Mouse (Mus musculus): ENCODE data around the gene 1110065P20Rik. TPM values are rescaled to one million over a fixed set of nuclear protein-coding genes. Genes with fewer than 3 reads are reported as not detected.

The 1110065P20Rik gene
- 106 and 134 TPM in 2 replicates for polyA plus RNA-seq (2012; rRNA removed)

DNA sequence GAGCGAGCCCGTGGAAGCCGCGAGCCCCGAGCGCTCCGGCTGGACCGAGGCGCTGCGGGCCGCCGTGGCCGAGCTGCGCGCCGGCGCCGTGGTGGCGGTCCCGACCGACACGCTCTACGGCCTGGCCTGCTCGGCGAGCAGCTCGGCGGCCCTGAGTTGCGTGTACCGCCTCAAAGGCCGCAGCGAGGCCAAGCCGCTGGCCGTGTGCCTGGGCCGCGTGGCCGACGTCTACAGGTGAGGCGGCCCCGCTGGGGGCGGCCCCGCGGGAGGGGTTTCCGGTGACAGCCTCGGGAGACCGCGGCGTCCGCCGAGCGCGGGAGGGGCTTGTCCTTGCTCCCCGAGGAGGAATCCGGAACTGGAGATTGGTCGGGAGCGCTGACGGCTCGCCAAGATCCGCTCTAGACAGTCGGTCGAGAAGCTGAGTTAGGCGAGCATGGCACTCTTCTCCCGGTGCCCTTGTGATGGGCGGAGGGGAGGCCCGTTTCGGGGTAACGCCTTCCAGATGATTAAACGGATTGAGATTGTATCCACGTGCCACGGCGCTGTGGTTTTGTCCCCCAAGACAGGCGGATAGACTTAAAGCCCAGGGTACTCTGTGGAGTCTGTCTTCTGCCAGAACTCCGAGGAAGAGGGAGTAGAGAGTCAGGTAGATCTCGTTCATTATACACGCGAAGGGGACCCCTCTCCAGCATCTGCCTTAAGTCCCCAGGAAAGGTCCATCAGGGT is at the start of gene 1110065P20Rik:
1110065P20Rik (minus strand) TSS at position 264 of the 726 bp plus-strand sequence.

DNA sequence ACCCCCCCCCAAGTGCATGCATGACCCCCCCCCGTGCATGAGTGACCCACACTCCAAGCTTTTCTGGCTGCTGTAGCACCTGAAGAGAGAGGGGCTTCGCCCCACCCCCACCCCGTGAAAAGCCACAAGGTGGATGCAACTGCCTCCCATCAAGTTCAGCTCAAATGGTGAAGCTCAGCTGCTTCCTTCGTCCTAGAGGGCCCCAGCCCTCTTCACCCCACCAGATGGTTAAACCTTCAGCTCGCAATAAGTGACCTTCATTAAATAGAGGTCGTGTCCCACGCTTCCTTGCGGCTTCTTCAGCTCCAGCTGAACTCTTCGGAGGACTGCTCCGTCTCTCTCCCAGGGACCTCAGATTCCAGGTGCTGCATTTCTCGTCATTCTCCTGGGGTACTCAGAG is 29.6 kb upstream of the 1110065P20Rik start, which contains the start of gene Epha10:
Epha10 (plus strand) TSS at position 301 of the 400 bp plus-strand sequence.

GRCm38 (mm10) chr4:124861283-124862188 is 10.5 kb upstream of the 1110065P20Rik start, which contains the start of gene Maneal:
TSS of gene Maneal (minus strand) at chr4:124862171.

GRCm38 (mm10) chr4:124850261-124850913 is 609 bp downstream of the 1110065P20Rik start, which contains the start of gene Yrdc:
TSS of gene Yrdc (plus strand) at chr4:124850679.

GRCm38 (mm10) chr4:124801552-124802308 is 49.3 kb downstream of the 1110065P20Rik start, which contains the start of gene Mtf1:
TSS of gene Mtf1 (plus strand) at chr4:124802104.

Other genes starting within 250 kb of the 1110065P20Rik start
- not detected in 2 replicates for gene 3100002H09Rik, start 240.4 kb downstream of the 1110065P20Rik start, polyA plus RNA-seq (2012; rRNA removed)
- 0.45 and 0.46 TPM in 2 replicates for gene Pou3f1, start 194.4 kb downstream of the 1110065P20Rik start, polyA plus RNA-seq (2012; rRNA removed)
- 2.4 and 2.9 TPM in 2 replicates for gene Utp11, start 157.6 kb downstream of the 1110065P20Rik start, polyA plus RNA-seq (2012; rRNA removed)
- 32.2 and 53.9 TPM in 2 replicates for gene Fhl3, start 150.5 kb downstream of the 1110065P20Rik start, polyA plus RNA-seq (2012; rRNA removed)
- 11.9 and 16.2 TPM in 2 replicates for gene Sf3a3, start 136.4 kb downstream of the 1110065P20Rik start, polyA plus RNA-seq (2012; rRNA removed)
- gene Inpp5b, start 109.3 kb downstream of the 1110065P20Rik start, polyA plus RNA-seq (2012; rRNA removed), result 28.2 and 33.8 TPM in 2 replicates
- 6.4 and 8.5 TPM in 2 replicates for gene Mtf1, start 49.1 kb downstream of the 1110065P20Rik start, polyA plus RNA-seq (2012; rRNA removed)
- gene Yrdc, start 517 bp downstream of the 1110065P20Rik start, polyA plus RNA-seq (2012; rRNA removed), result 52.3 and 64.7 TPM in 2 replicates
- 1.6 and 1.9 TPM in 2 replicates for gene Maneal, start 11.0 kb upstream of the 1110065P20Rik start, polyA plus RNA-seq (2012; rRNA removed)
- gene Epha10, start 29.7 kb upstream of the 1110065P20Rik start, polyA plus RNA-seq (2012; rRNA removed), result 0.12 and 0.16 TPM in 2 replicates
- 21.4 and 22.0 TPM in 2 replicates for gene 9930104L06Rik, start 85.9 kb upstream of the 1110065P20Rik start, polyA plus RNA-seq (2012; rRNA removed)
- 11.3 and 19.8 TPM in 2 replicates for gene Cdca8, start 88.1 kb upstream of the 1110065P20Rik start, polyA plus RNA-seq (2012; rRNA removed)
- 37.2 and 38.2 TPM in 2 replicates for gene Rspo1, start 135.2 kb upstream of the 1110065P20Rik start, polyA plus RNA-seq (2012; rRNA removed)
- 17.8 and 19.3 TPM in 2 replicates for gene Gnl2, start 165.4 kb upstream of the 1110065P20Rik start, polyA plus RNA-seq (2012; rRNA removed)
- gene Dnali1, start 214.5 kb upstream of the 1110065P20Rik start, polyA plus RNA-seq (2012; rRNA removed), result 17.8 and 18.4 TPM in 2 replicates
- gene Snip1, start 215.5 kb upstream of the 1110065P20Rik start, polyA plus RNA-seq (2012; rRNA removed), result 11.2 and 12.7 TPM in 2 replicates
- 14.0 and 21.7 TPM in 2 replicates for gene Meaf6, start 233.9 kb upstream of the 1110065P20Rik start, polyA plus RNA-seq (2012; rRNA removed)

Measured in ovary, adult 2 months (tissue).